Mouse (Mus musculus) myocyte (in vitro differentiated cells): ENCODE measurements at regions not wholly inside any gene's neighbourhood (a gene's known extent, or its start where the extent isn't known, plus 50 kb on each side); places are given as distances from the start of the nearest gene placed in this dataset.

Source experiments
- H3K27me3 ChIP-seq: one replicate; pipeline ENCODE4 v1.6.1; 2011; ENCODE audit not compliant: control insufficient read depth, insufficient read depth, insufficient read length
- H3K36me3 ChIP-seq: one replicate; pipeline ENCODE4 v1.6.1; 2011; ENCODE audit not compliant: control insufficient read depth, insufficient read depth
- H3K4me2 ChIP-seq: one replicate; pipeline ENCODE4 v1.6.1; 2011; ENCODE audit warnings: low read depth, control low read depth
- H3K4me3 ChIP-seq: one replicate; pipeline ENCODE4 v1.5.1; 2011; ENCODE audit warnings: mild to moderate bottlenecking, control low read depth, moderate library complexity
- H3K79me2 ChIP-seq: one replicate; pipeline ENCODE4 v1.6.1; 2011; ENCODE audit not compliant: control insufficient read depth, insufficient read depth
- H3ac ChIP-seq: one replicate; pipeline ENCODE4 v1.6.1; 2011; ENCODE audit not compliant: control insufficient read depth, insufficient read length
- CEBPB ChIP-seq: IDR thresholded peaks from 2 replicates; pipeline ENCODE4 v1.6.1; 2011; ENCODE audit warnings: mild to moderate bottlenecking, moderate library complexity; ENCODE audit not compliant: poor library complexity, insufficient read depth, severe bottlenecking
- E2F4 ChIP-seq: IDR thresholded peaks from one replicate; pipeline ENCODE4 v1.6.1; 2011; ENCODE audit warnings: mild to moderate bottlenecking, control low read depth, moderate library complexity; ENCODE audit not compliant: insufficient read depth
- MAX ChIP-seq: IDR thresholded peaks from one replicate; pipeline ENCODE4 v1.6.1; 2011; ENCODE audit warnings: low read depth, mild to moderate bottlenecking, control low read depth
- MYOD1 ChIP-seq, 3 experiments: IDR thresholded peaks; one replicate each; pipeline ENCODE4 v1.6.1; 2011; ENCODE audit warnings: control low read depth in 2 of 3, low read depth in 2 of 3, mild to moderate bottlenecking in 2 of 3, moderate library complexity in 1 of 3; ENCODE audit not compliant: insufficient read length in 2 of 3, control insufficient read depth in 1 of 3
- MYOG ChIP-seq, 3 experiments: IDR thresholded peaks; one replicate each; pipeline ENCODE4 v1.6.1; 2011; ENCODE audit warnings: control low read depth in 2 of 3, low read depth in 2 of 3, mild to moderate bottlenecking in 2 of 3; ENCODE audit not compliant: insufficient read length in 2 of 3, control insufficient read depth in 1 of 3, insufficient read depth in 1 of 3
- POLR2A ChIP-seq: IDR thresholded peaks from one replicate; pipeline ENCODE4 v1.6.1; 2011; ENCODE audit warnings: low read depth, mild to moderate bottlenecking, control low read depth, moderate library complexity; ENCODE audit not compliant: insufficient read length
- POLR2AphosphoS2 ChIP-seq: IDR thresholded peaks from one replicate; pipeline ENCODE4 v1.6.1; 2011; ENCODE audit warnings: low read depth, control low read depth; ENCODE audit not compliant: insufficient read length
- REST ChIP-seq: IDR thresholded peaks from one replicate; pipeline ENCODE4 v1.6.1; 2011; ENCODE audit warnings: mild to moderate bottlenecking, control low read depth, moderate library complexity; ENCODE audit not compliant: insufficient read depth, insufficient read length
- SRF ChIP-seq: IDR thresholded peaks from one replicate; pipeline ENCODE4 v1.6.1; 2011; ENCODE audit warnings: low read depth; ENCODE audit not compliant: control insufficient read depth, insufficient read length
- TCF12 ChIP-seq: IDR thresholded peaks from one replicate; pipeline ENCODE4 v1.6.1; 2011; ENCODE audit warnings: mild to moderate bottlenecking, control low read depth; ENCODE audit not compliant: poor library complexity, insufficient read depth, severe bottlenecking
- TCF3 ChIP-seq: IDR thresholded peaks from one replicate; pipeline ENCODE4 v1.6.1; 2011; ENCODE audit warnings: low read depth, control low read depth; ENCODE audit not compliant: insufficient read length
- USF1 ChIP-seq: IDR thresholded peaks from one replicate; pipeline ENCODE4 v1.6.1; 2011; ENCODE audit warnings: low read depth, mild to moderate bottlenecking, control low read depth, moderate library complexity

DNA sequence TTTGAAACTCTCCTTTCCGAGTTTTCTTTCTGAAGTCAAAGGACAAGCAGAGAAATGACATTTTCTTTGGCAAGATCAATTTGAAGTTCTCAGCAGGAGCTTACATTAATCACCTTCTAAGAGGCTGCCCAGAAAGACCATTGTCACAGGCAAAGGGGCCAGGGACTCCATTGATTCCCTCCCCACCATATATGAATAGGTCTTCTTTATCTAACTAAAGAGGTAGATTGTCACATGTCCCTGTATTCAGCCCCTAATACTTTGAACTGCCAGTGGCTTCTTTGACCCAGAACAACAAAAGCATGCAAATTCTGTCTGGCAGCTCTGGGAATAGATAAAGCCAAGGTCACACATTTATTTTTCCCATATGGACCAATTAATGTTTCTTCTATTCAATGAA lies 602.6 kb downstream of the Hs3st4 start:
- no peaks in the 10 kb centered on the region for H3K36me3 ChIP-seq
- no peaks in the 10 kb centered on the region for H3K27me3 ChIP-seq
- H3ac ChIP-seq, result no peak overlapping the region
- H3K4me2 ChIP-seq, result no peak overlapping the region
- H3K79me2 ChIP-seq, result no peaks in the 10 kb centered on the region
- TF ChIP-seq MAX (no peak), USF1 (no peak)
- H3K4me3 ChIP-seq, result no peak overlapping the region

DNA sequence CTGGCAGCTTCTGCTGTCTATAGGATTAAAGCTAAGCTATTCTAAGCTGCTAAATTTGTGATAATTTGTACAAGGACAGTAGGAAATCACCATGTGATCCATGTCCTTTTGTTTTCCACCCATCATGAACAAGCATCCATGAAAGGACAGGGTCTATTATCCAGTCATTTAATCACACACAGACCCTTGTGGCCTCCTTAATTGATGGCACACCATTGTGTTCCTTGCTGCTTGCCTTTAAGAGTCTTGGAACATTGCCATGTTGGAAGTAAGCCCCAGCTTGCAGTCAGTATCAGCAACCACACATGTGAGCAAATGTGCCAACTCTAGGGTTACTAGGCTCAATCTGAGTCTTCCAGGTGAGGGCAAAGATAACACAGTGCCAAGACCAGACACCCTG lies 608.7 kb downstream of the Hs3st4 start:
- Histone ChIP-seq H3K4me3 (no peak overlapping the region), H3K4me2 (no peak overlapping the region), H3ac (no peak overlapping the region), H3K79me2 (no peaks in the 10 kb centered on the region), H3K27me3 (no peaks in the 10 kb centered on the region), H3K36me3 (no peaks in the 10 kb centered on the region)
- TF ChIP-seq E2F4, result no peak
- TF ChIP-seq TCF12, result no peak

DNA sequence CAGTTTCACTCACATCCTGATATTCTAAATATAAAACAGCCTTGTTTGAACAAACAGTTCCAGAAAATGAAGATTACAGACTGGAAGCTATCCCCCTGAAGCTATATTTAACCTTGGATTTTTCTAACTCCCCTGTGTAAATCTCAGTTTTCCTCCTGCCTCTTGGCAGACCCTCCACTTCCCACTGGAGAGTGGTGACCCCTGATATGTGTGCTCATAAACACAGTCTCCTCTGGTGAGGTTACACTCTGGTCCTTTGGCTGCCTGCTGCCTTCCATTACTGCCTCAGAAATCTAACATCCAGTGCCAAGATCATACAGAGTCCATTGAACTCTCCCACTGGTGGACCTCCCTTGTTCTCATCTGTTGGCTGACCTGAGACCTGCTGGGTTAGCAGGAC lies 610.8 kb downstream of the Hs3st4 start:
- no peaks in the 10 kb centered on the region for H3K36me3 ChIP-seq
- H3K4me2 ChIP-seq, result no peak overlapping the region
- no peaks in the 10 kb centered on the region for H3K79me2 ChIP-seq
- no peaks in the 10 kb centered on the region for H3K27me3 ChIP-seq
- no peak for TF ChIP-seq POLR2A
- no peak for TF ChIP-seq TCF3
- TF ChIP-seq E2F4, result no peak
- no peak for TF ChIP-seq USF1
- H3K4me3 ChIP-seq, result no peak overlapping the region
- no peak overlapping the region for H3ac ChIP-seq

DNA sequence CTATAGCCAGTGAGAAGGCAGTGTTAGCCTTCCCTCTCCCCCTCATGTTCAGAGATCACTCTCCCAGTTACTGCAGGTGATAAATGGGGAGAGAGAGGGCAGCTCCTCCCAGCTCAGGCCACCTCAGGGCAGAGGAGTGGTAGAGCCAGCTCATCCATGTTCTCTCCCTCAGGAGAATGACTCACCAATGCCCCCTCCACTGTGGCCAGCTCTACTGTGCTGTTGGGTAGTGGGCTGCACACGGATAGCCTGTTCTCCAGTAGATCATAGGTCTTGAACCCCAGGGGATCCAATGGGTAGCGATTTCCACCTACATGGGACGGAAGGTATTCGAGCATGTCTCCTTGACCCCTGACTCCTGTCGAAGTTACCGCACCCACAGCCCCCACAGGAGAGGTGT lies 618.1 kb downstream of the Hs3st4 start:
- H3K79me2 ChIP-seq, result no peaks in the 10 kb centered on the region
- H3K4me3 ChIP-seq, result no peak overlapping the region
- no peak overlapping the region for H3K4me2 ChIP-seq
- H3ac ChIP-seq, result no peak overlapping the region
- no peaks in the 10 kb centered on the region for H3K27me3 ChIP-seq
- no peaks in the 10 kb centered on the region for H3K36me3 ChIP-seq
- TF ChIP-seq MYOD1 (IDR thresholded peaks at IDR 0.05; ENCODE audit: control insufficient read depth in 1 of 3, insufficient read length in 2 of 3, low read depth in 2 of 3), result no peak
- no peak for TF ChIP-seq E2F4
- no peak for TF ChIP-seq SRF
- TF ChIP-seq USF1, result no peak
- no peak for TF ChIP-seq MYOG (IDR thresholded peaks at IDR 0.05; ENCODE audit: control insufficient read depth in 1 of 3, insufficient read depth in 1 of 3, insufficient read length in 2 of 3, low read depth in 2 of 3)
- TF ChIP-seq TCF3, result no peak
- no peak for TF ChIP-seq POLR2AphosphoS2
- no peak for TF ChIP-seq TCF12
- TF ChIP-seq CEBPB, result no peak
- no peak for TF ChIP-seq POLR2A
- no peak for TF ChIP-seq REST
- TF ChIP-seq MAX, result no peak

DNA sequence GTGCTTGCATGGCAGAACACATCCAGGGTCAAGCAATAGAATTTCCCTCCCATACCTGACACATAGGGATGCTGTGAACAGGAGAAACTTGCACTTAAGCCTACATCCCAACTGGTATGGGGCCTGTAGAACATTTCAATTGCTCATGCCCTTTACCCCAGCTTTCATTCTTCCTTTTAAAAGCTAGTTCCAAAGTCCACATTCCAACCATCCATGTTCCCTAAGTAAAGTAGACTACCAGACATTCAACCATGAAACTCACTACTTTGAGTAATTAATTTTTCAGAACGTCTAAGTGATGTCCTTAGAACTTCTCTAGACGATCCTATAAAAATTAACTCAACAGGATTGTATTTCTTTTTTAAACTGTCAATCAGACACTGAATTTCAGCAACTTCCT lies 621.9 kb downstream of the Hs3st4 start:
- H3K4me2 ChIP-seq, result no peak overlapping the region
- H3K79me2 ChIP-seq, result no peaks in the 10 kb centered on the region
- no peaks in the 10 kb centered on the region for H3K27me3 ChIP-seq
- TF ChIP-seq SRF, result no peak
- TF ChIP-seq E2F4, result no peak
- TF ChIP-seq POLR2A, result no peak
- no peak for TF ChIP-seq CEBPB
- no peak for TF ChIP-seq TCF12
- TF ChIP-seq MYOD1 (IDR thresholded peaks at IDR 0.05; ENCODE audit: control insufficient read depth in 1 of 3, insufficient read length in 2 of 3, low read depth in 2 of 3), result no peak
- no peak for TF ChIP-seq MYOG (IDR thresholded peaks at IDR 0.05; ENCODE audit: control insufficient read depth in 1 of 3, insufficient read depth in 1 of 3, insufficient read length in 2 of 3, low read depth in 2 of 3)
- TF ChIP-seq POLR2AphosphoS2, result no peak
- no peak for TF ChIP-seq MAX
- H3K4me3 ChIP-seq, result no peak overlapping the region
- H3ac ChIP-seq, result no peak overlapping the region
- no peaks in the 10 kb centered on the region for H3K36me3 ChIP-seq

DNA sequence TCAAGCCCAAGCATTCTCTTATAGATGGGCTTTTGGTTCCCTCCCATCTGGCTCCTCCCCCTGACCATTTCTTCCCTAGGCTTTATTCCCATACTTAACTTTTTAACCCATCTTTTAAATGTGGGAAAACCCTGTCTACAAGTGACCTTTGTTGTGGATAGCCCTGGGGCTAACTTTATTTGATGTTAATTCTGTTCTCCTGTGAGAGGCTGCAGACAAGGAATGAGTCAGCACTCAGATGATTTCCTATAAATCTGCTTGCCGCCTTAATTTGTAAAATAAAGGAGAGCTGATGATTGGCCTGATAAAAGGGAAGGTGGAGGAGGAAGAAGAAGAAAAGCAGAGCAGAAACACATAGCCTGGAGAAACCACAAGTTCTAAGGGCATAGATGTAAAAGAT lies 623.3 kb downstream of the Hs3st4 start:
- TF ChIP-seq POLR2AphosphoS2 (no peak), SRF (no peak), MYOG (IDR thresholded peaks at IDR 0.05; ENCODE audit: control insufficient read depth in 1 of 3, insufficient read depth in 1 of 3, insufficient read length in 2 of 3, low read depth in 2 of 3) (no peak), CEBPB (no peak), REST (no peak), USF1 (no peak), TCF3 (no peak), MAX (no peak), MYOD1 (IDR thresholded peaks at IDR 0.05; ENCODE audit: control insufficient read depth in 1 of 3, insufficient read length in 2 of 3, low read depth in 2 of 3) (no peak), E2F4 (no peak), TCF12 (no peak), POLR2A (no peak)
- H3K79me2 ChIP-seq, result no peaks in the 10 kb centered on the region
- no peaks in the 10 kb centered on the region for H3K27me3 ChIP-seq
- no peak overlapping the region for H3K4me2 ChIP-seq
- no peak overlapping the region for H3ac ChIP-seq
- no peaks in the 10 kb centered on the region for H3K36me3 ChIP-seq
- H3K4me3 ChIP-seq, result no peak overlapping the region
